Mouse (Mus musculus): Measurements from ENCODE around the gene Nos2. TPM values are rescaled to one million over a fixed set of nuclear protein-coding genes. Genes with fewer than 3 reads are reported as not detected.

Gene Nos2
- polyA plus RNA-seq (2014; fragmentation: Illumina TruSeq; extraction: RNeasy Lipid Tissue Mini Kit (QIAGEN cat#74804); ENCODE audit: low read depth, low replicate concordance), result 6.5 TPM

DNA sequence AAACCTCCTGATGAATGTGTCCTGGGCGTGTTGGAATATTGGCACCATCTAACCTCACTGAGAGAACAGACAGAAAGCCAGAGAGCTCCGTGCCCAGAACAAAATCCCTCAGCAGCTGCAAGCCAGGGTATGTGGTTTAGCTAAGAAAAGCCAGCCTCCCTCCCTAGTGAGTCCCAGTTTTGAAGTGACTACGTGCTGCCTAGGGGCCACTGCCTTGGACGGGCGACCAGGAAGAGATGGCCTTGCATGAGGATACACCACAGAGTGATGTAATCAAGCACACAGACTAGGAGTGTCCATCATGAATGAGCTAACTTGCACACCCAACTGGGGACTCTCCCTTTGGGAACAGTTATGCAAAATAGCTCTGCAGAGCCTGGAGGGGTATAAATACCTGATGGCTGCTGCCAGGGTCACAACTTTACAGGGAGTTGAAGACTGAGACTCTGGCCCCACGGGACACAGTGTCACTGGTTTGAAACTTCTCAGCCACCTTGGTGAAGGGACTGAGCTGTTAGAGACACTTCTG lies at the start of gene Nos2:
Nos2 (plus strand) TSS at position 377 of the 529 bp plus-strand sequence.

DNA sequence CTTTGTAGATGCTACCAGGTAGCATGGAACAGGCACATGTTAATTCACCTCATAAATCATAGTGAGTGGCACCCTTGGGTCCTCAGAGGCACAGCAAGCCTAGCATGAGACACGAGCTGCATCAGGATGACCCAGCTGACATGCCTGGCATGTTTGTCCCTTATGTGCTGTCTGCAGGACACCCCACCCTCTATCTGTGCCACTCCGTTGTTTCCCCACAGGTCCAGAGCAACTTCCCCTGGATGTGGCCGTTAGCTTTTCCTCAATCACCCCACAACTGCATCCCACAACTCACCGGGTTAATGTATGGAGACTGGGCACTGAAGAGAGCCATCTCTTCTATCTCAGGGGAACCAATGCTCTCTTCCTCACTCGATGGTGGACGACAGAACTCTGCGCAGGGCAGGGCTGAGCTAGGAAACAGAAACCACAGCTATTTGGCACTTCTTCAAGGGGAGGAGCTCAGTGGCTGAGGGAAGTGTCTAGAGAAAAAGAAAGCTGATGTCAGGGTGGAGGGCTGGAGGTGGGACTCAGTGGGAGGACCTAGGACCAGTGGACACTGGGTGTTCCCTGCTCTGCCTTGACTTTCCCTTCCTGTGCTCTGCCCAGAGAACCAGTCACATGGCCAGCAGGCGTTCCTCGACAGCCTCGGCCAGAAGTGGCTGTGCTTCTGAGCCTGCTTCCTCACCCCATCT lies 64.0 kb downstream of the Nos2 start, which contains the start of gene Lgals9:
Lgals9 (minus strand) TSS at position 464 of the 695 bp plus-strand sequence.

Other genes starting within 250 kb of the Nos2 start
- gene Nlk, start 223.4 kb upstream of the Nos2 start, polyA plus RNA-seq (2014; fragmentation: Illumina TruSeq; extraction: RNeasy Lipid Tissue Mini Kit (QIAGEN cat#74804); ENCODE audit: low read depth, low replicate concordance), result 17.5 TPM
- gene Ccnq, start 169.1 kb upstream of the Nos2 start, polyA plus RNA-seq (2014; fragmentation: Illumina TruSeq; extraction: RNeasy Lipid Tissue Mini Kit (QIAGEN cat#74804); ENCODE audit: low read depth, low replicate concordance), result 27.5 TPM
- 28.8 TPM for gene Lyrm9, start 94.2 kb upstream of the Nos2 start, polyA plus RNA-seq (2014; fragmentation: Illumina TruSeq; extraction: RNeasy Lipid Tissue Mini Kit (QIAGEN cat#74804); ENCODE audit: low read depth, low replicate concordance)
- 37.5 TPM for gene Lgals9, start 64.2 kb downstream of the Nos2 start, polyA plus RNA-seq (2014; fragmentation: Illumina TruSeq; extraction: RNeasy Lipid Tissue Mini Kit (QIAGEN cat#74804); ENCODE audit: low read depth, low replicate concordance)
- 4.9 TPM for gene Ksr1, start 225.6 kb downstream of the Nos2 start, polyA plus RNA-seq (2014; fragmentation: Illumina TruSeq; extraction: RNeasy Lipid Tissue Mini Kit (QIAGEN cat#74804); ENCODE audit: low read depth, low replicate concordance)

All from heart, adult 10 weeks (tissue).